Mouse (Mus musculus) midbrain, embryonic 11.5 days (tissue): Measurements from ENCODE around the gene Ermn. TPM values are rescaled to one million over a fixed set of nuclear protein-coding genes. Genes with fewer than 3 reads are reported as not detected.
A peak's percentile ranks its signal among the peaks of the same experiment; 100 is the strongest.

Experiments used
- ATAC-seq: fragments of 200-750 bp; cut with Nextera tagmentation; 2 replicates; pipeline ENCODE4 v1.8.0; 2017; ENCODE audit warnings: moderate TSS enrichment, moderate library complexity; ENCODE audit not compliant: low FRiP score
- DNase-seq: peaks from one replicate; pipeline ENCODE4 v3.0.0; 2015; ENCODE audit warnings: low spot score; ENCODE audit errors: missing footprints
- H3K27ac ChIP-seq: fragments of 300-500 bp; sonication (generic); 2 replicates; pipeline ENCODE4 v1.5.1; 2014; ENCODE audit warnings: low read depth, low read length
- H3K27me3 ChIP-seq: fragments of 300-500 bp; sonication (generic); 2 replicates; pipeline ENCODE4 v1.6.1; 2014; ENCODE audit warnings: mild to moderate bottlenecking, low read length, moderate library complexity, mixed read lengths; ENCODE audit not compliant: control insufficient read depth, insufficient read depth
- H3K36me3 ChIP-seq: fragments of 300-500 bp; sonication (generic); 2 replicates; pipeline ENCODE4 v1.6.1; 2014; ENCODE audit warnings: mild to moderate bottlenecking, low read length, moderate library complexity, mixed read lengths; ENCODE audit not compliant: control insufficient read depth, insufficient read depth
- H3K4me1 ChIP-seq: fragments of 300-500 bp; sonication (generic); 2 replicates; pipeline ENCODE4 v1.6.1; 2014; ENCODE audit warnings: low read length; ENCODE audit not compliant: control insufficient read depth, insufficient read depth
- H3K4me2 ChIP-seq: fragments of 300-500 bp; sonication (generic); 2 replicates; pipeline ENCODE4 v1.6.1; 2014; ENCODE audit warnings: mild to moderate bottlenecking, moderate library complexity
- H3K4me3 ChIP-seq: fragments of 300-500 bp; sonication (generic); 2 replicates; pipeline ENCODE4 v1.5.1; 2014; ENCODE audit warnings: low read depth, low read length
- H3K9ac ChIP-seq: fragments of 300-500 bp; sonication (generic); 2 replicates; pipeline ENCODE4 v1.6.1; 2014; ENCODE audit warnings: low read length
- H3K9me3 ChIP-seq: fragments of 300-500 bp; sonication (generic); 2 replicates; pipeline ENCODE4 v1.6.1; 2016; ENCODE audit warnings: low read length; ENCODE audit not compliant: control insufficient read depth
- WGBS: fragments of 180-500 bp; shearing (Covaris S2); extraction: QIAGEN DNeasy Blood & Tissue Kit; methylation state at CpG from one replicate; pipeline ENCODE4 v1.1.7; 2014; 5-methylcytosine and 5-hydroxymethylcytosine counted together
- polyA plus RNA-seq: library from polyadenylated mRNA; unstranded; fragments of >200 nt; fragmentation: Nextera tagmentation; extraction: Ambion mirVana; gene quantifications from 2 replicates; pipeline ENCODE4 v1.2.1, GENCODE M21; 2014

The Ermn gene
- polyA plus RNA-seq, 1 experiment from 2014 or later = 0.04 TPM

DNA sequence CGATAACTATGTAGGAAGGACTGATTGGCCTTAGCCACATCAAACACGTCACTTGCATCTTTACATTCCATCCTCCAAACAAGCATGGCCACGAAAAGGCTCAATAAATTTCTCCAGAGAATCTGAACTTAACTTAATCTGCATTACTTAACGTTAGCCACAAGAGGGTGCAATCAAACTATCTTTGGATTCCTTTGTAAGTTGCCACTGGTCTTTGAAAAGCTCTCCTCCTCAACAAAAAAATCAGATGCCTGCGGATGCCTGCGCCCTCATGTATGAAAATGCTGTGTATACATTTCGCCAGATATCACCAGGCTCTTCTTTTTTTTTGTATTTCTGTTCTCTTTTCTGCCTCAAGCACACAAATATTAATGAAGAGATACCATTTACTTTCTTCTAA, 23.3 kb downstream of the Ermn start:
- H3K9ac ChIP-seq = no peak overlapping the region
- H3K4me1 ChIP-seq = no peaks in the 10 kb centered on the region
- peak; percentile 91 for DNase-seq
- no peak overlapping the region for H3K4me3 ChIP-seq
- H3K36me3 ChIP-seq = no peaks in the 10 kb centered on the region
- WGBS = 32% methylated on average over 7 of the region's 7 CpGs
- no peaks in the 10 kb centered on the region for H3K27me3 ChIP-seq
- H3K4me2 ChIP-seq = no peak overlapping the region
- H3K27ac ChIP-seq = no peak overlapping the region
- ATAC-seq = peak; percentile 72; the same call in 1 of the 2 replicates
- H3K9me3 ChIP-seq = no peaks in the 10 kb centered on the region

DNA sequence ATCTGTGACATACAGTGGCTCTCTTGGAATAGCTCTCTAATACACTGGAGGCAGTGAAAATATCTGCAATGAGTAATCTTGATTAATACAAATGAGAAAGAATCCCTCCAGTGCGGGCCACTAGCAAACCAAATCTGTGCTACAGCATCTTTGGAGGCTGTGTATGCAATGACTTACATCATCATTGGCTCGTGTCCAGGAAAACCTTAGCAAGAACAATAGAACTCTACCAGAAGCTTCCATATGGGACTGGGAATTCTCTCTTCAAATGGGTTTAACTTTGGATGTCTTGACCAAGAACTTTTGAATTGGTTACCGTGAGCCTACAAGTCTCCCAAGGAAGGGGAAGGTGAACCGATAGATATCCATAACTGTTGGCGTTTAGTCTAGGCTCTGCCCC, 25.9 kb downstream of the Ermn start:
- no peak overlapping the region for H3K9ac ChIP-seq
- no peaks in the 10 kb centered on the region for H3K27me3 ChIP-seq
- H3K27ac ChIP-seq = no peak overlapping the region
- H3K4me2 ChIP-seq = no peak overlapping the region
- no peak for ATAC-seq
- no peaks in the 10 kb centered on the region for H3K9me3 ChIP-seq
- H3K36me3 ChIP-seq = no peaks in the 10 kb centered on the region
- no peak overlapping the region for H3K4me3 ChIP-seq
- no peaks in the 10 kb centered on the region for H3K4me1 ChIP-seq
- WGBS = 89% methylated on average over 5 of the region's 5 CpGs
- DNase-seq = no peak

DNA sequence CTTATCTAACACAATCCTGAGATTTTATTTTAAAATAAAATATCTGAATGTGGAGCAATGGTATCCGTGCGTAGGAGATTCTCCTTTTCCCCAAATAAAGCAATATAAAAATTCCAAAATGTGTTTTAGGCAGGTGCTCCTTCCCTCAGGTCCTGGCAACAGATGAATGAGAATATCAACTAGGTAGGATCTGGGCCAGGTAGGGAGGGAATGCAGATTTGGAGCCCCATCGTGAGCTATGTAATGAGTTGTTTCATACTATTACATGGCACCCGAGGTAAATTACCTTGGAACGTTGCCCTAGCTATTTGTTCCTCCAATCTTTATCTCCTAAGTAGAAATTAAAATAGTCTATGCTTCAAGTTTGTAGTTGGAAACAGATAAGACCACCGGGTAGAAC, 29.1 kb downstream of the Ermn start:
- Histone ChIP-seq H3K9ac (no peak overlapping the region), H3K4me3 (no peak overlapping the region), H3K36me3 (no peaks in the 10 kb centered on the region), H3K27me3 (no peaks in the 10 kb centered on the region), H3K4me2 (no peak overlapping the region), H3K4me1 (no peaks in the 10 kb centered on the region), H3K27ac (no peak overlapping the region), H3K9me3 (no peaks in the 10 kb centered on the region)
- DNase-seq = no peak
- 92% methylated on average over 6 of the region's 6 CpGs for WGBS
- no peak for ATAC-seq

DNA sequence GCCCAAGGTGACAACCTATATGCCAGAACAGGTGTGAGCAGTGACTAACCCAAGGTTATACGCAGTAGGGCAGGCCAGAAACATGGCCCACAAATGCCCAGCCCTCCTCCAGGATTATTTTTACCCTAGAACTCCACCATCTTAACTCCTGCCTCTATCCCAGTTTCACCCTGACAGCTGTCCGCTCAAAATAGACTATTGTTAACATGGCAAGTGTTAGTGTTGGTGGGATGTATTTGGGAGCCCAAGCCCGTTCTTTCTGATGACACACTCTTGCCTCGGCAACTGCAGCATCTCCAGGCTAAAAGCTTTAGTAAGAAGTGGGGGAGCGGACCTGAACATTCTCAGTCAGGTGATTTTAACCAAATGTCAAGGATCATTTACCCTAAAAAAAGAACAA, 45.6 kb downstream of the Ermn start:
- H3K9ac ChIP-seq = no peak overlapping the region
- WGBS = 90% methylated on average over 5 of the region's 5 CpGs

DNA sequence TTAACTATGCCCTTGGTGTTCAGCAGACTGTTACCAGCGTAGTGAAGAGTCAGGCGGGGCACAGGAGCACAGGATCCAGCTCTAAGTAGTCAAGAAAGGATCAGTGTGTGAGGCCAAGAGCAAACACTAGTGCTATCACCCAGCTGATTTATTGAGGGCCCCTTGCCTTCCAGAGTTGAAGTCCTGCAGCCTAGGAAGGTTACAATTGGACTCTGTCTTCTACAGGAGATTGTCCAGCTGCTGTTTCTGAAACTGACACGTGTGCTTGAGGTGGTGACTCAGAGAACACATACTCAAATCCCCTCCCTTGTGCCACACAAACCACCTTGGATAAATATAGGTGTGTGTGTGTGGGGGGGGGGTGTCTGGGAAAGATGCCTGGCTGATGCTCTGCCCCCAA, 51.2 kb downstream of the Ermn start:
- Histone ChIP-seq H3K36me3 (no peaks in the 10 kb centered on the region), H3K4me3 (no peak overlapping the region), H3K9ac (no peak overlapping the region), H3K27me3 (no peaks in the 10 kb centered on the region), H3K9me3 (no peaks in the 10 kb centered on the region), H3K27ac (no peak overlapping the region), H3K4me2 (no peak overlapping the region), H3K4me1 (no peaks in the 10 kb centered on the region)
- ATAC-seq = no peak
- DNase-seq = peak; percentile 49
- WGBS = 83% methylated on average over 3 of the region's 3 CpGs

More for the DNA sequence above, 45.6 kb downstream of the Ermn start:
- H3K27me3 ChIP-seq = no peaks in the 10 kb centered on the region
- no peaks in the 10 kb centered on the region for H3K36me3 ChIP-seq
- ATAC-seq (no peak), DNase-seq (peak; percentile 78)
- H3K9me3 ChIP-seq = no peaks in the 10 kb centered on the region
- no peak overlapping the region for H3K27ac ChIP-seq
- H3K4me3 ChIP-seq = no peak overlapping the region
- H3K4me2 ChIP-seq = no peak overlapping the region
- no peaks in the 10 kb centered on the region for H3K4me1 ChIP-seq

DNA sequence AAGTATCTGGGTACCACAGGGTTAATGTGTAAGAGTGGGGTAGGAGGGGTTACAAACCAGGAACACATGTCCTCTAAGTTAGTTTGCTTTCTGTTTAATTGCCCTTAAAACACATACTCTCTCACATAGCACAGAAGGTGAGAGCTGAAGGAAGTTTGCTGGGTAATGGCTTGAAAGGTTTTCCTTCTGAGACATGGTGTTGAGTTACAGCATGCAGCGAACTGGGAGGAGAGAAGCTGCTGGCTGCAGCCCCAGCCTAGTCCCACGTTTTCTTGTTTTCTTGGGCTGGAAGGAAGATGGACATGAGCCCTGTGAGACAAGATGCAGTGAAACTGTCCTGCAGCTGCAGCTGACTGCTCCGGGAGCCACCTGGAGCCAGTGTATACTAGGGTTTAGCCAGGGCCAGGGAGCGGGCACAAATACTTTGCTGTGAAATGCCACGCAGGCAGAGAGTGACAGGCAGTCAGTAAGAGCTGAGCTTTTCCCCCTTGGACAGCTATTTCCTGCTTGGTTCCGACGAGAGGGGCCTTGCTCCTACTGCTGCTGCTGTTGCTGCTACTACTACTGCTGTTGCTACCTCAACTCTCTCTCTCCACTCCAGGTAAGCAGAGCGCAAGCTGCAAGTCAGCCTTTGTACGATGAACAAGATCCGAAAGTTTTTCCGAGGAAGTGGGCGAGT, 54.8 kb downstream of the Ermn start, which contains the start of gene Galnt5:
TSS of gene Galnt5 (plus strand) at position 133 of the 679 bp plus-strand sequence.
- Histone ChIP-seq H3K27me3 (no peaks in the 10 kb centered on the region), H3K4me1 (no peaks in the 10 kb centered on the region), H3K27ac (no peak within 1 kb of the TSS), H3K9me3 (no peaks in the 10 kb centered on the region), H3K9ac (no peak within 1 kb of the TSS), H3K4me2 (no peak within 1 kb of the TSS), H3K4me3 (no peak within 1 kb of the TSS), H3K36me3 (no peaks in the 10 kb centered on the region)
- DNase-seq (peak; percentile 76), ATAC-seq (no peak)
- 71% methylated on average over 12 of the region's 12 CpGs for WGBS

Other genes with a start within 250 kb of the Ermn start
- gene Galnt5, start 55.0 kb downstream of the Ermn start, polyA plus RNA-seq = 0.40 and 0.51 TPM in 2 replicates
- gene Cytip, start 142.7 kb upstream of the Ermn start, polyA plus RNA-seq = 0.34 TPM in 1 of 2 replicates, not detected in the other